Mouse (Mus musculus) CH12.LX (cell line): ENCODE results near the gene Ptpn5.

ENCODE experiments used
- BHLHE40 ChIP-seq: IDR thresholded peaks from 2 replicates; pipeline ENCODE4 v1.6.1; 2011; ENCODE audit warnings: mild to moderate bottlenecking, low read depth, low read length, improper control_type of control experiment
- CHD2 ChIP-seq: IDR thresholded peaks from 2 replicates; pipeline ENCODE4 v1.6.1; 2011; ENCODE audit warnings: low read length, improper control_type of control experiment
- CTCF ChIP-seq, 2 experiments: IDR thresholded peaks in 1 of 2; conservative IDR thresholded peaks in 1 of 2; 2 replicates each; pipeline ENCODE4 v1.5.1; 2011 to 2012; ENCODE audit warnings: low read depth in 2 of 2, low read length in 2 of 2, improper control_type of control experiment in 1 of 2, inconsistent platforms in 1 of 2, mild to moderate bottlenecking in 1 of 2, moderate library complexity in 1 of 2
- E2F4 ChIP-seq: IDR thresholded peaks from 2 replicates; pipeline ENCODE4 v1.6.1; 2011; ENCODE audit warnings: low read depth, low read length, improper control_type of control experiment; ENCODE audit not compliant: insufficient replicate concordance
- EP300 ChIP-seq: IDR thresholded peaks from 2 replicates; pipeline ENCODE4 v1.6.1; 2011; ENCODE audit warnings: low read length, improper control_type of control experiment
- MAX ChIP-seq: IDR thresholded peaks from 2 replicates; pipeline ENCODE4 v1.6.1; 2011; ENCODE audit warnings: low read length, improper control_type of control experiment
- NRF1 ChIP-seq: IDR thresholded peaks from 2 replicates; pipeline ENCODE4 v1.6.1; 2014; ENCODE audit warnings: low read depth, mild to moderate bottlenecking, inconsistent platforms, low read length, improper control_type of control experiment, moderate library complexity
- PAX5 ChIP-seq: IDR thresholded peaks from 2 replicates; pipeline ENCODE4 v1.6.1; 2012; ENCODE audit warnings: low read length, inconsistent platforms, mixed read lengths
- POLR2A ChIP-seq: IDR thresholded peaks from 2 replicates; pipeline ENCODE4 v1.6.1; 2011; ENCODE audit warnings: low read depth, mild to moderate bottlenecking, improper control_type of control experiment, low read length
- POLR2AphosphoS2 ChIP-seq: IDR thresholded peaks from 2 replicates; pipeline ENCODE4 v1.6.1; 2011; ENCODE audit warnings: low read depth, low read length, improper control_type of control experiment
- TCF12 ChIP-seq: IDR thresholded peaks from 2 replicates; pipeline ENCODE4 v1.6.1; 2014; ENCODE audit warnings: low read depth, mild to moderate bottlenecking, inconsistent platforms, low read length, improper control_type of control experiment
- USF1 ChIP-seq: IDR thresholded peaks from 2 replicates; pipeline ENCODE4 v1.6.1; 2014; ENCODE audit warnings: low read depth, mild to moderate bottlenecking, inconsistent platforms, low read length, improper control_type of control experiment
- ZC3H11A ChIP-seq: IDR thresholded peaks from 2 replicates; pipeline ENCODE4 v1.6.1; 2012; ENCODE audit warnings: low read depth, mild to moderate bottlenecking, inconsistent platforms, low read length, improper control_type of control experiment

DNA sequence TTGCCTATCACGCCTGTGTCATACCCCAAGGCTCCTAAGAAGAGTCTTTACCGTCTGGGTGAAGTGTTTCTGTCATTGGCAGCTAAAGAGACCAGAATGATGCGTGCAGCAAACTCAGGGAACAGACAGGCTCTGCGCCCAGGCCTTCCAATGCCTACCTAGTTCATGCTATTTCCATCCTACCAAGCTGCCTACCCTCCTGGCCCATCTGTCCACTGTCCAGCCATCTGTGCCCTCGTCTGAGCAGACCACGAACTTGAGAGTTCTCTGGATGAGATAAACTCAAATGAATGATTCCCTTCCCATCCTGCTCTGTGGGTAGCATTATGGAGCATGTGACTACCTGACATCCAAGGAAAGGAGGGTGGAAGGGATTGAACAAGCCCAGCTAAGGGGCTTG is 16.8 kb downstream of the Ptpn5 start:
- no peak for TF ChIP-seq USF1
- TF ChIP-seq POLR2A = no peak
- no peak for TF ChIP-seq CTCF (conservative IDR thresholded peaks at IDR 0.05 in 1 of 2, IDR thresholded peaks at IDR 0.05 in 1 of 2; ENCODE audit: low read depth in 2 of 2, low read length in 2 of 2)
- TF ChIP-seq BHLHE40 = no peak
- no peak for TF ChIP-seq ZC3H11A
- no peak for TF ChIP-seq CHD2
- TF ChIP-seq PAX5 = no peak
- TF ChIP-seq EP300 = no peak
- no peak for TF ChIP-seq POLR2AphosphoS2
- no peak for TF ChIP-seq NRF1
- no peak for TF ChIP-seq MAX
- TF ChIP-seq E2F4 = no peak
- no peak for TF ChIP-seq TCF12
